Mouse (Mus musculus) brain, embryonic 18.5 days (tissue): ENCODE measurements at regions not wholly inside any gene's neighbourhood (a gene's known extent, or its start where the extent isn't known, plus 50 kb on each side); places are given as distances from the start of the nearest gene placed in this dataset.
A peak's percentile ranks its signal among the peaks of the same experiment; 100 is the strongest.
"Not testable (repeated sequence)": the region's sequence is repeated elsewhere in the genome, so short reads cannot be mapped to it uniquely, and the experiment has no call there.

Source experiments
- DNase-seq: peaks from one replicate; pipeline ENCODE4 v3.0.0-alpha.2; 2012; ENCODE audit warnings: low read depth, low spot score

GRCm38 (mm10) chr8:5523281-5523680, 418.1 kb upstream of the Slc10a2 start:
- no peak for DNase-seq

DNA sequence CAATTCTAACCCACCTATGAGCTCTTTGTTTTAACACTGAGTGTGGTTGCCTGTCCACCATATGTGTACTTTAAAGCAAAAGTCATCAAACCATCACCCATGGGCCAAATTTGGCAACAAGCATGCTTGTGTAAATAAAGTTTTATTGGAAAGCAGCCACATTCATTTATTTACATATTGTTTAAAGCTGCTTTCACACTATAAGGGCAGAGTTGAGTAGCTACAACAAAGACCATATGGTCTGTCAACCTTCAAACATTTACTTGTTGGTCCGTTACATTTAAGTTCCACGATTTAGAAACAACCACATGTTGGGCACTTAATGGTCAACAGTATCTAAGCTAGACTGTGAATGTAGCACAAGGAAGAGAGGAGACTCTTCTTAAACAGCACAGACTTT, 390.7 kb upstream of the Slc10a2 start:
- no peak for DNase-seq

DNA sequence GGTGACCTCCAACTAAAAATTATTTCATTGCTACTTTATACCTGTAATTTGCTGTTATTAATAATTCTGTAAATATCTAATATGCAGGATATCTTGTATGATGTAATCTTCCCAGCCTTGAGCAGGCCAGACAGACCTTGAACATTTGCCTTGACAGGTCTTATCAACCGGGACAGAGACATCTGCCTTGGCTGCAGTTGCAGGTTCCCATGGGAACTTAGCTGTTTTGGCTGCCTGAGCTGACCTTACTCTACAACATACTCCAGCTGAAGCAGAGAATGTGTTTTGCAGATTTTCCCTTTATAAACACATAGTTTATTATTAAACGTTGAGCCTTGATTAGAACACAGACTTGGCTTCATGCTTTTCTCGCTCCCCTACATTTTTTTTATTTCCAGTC, 385.3 kb upstream of the Slc10a2 start:
- DNase-seq = no peak

DNA sequence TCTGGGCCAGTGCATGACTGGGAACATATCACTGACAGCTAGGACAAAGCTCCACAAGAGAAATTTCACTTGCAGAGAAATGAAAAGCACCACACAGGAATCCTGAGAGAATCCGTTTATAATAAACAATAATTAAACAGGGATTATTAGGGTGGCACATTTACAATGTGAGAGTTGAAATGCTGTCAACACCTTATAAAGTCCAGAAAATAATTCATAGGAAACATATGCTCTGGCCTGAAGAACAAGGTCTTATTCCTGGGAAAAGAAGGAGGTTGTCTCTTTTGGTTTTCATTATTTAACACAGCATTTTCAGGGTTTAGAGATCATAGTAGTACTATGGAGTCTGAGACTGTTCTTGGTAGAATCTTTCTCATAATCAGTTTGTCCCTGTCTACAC, 377.8 kb upstream of the Slc10a2 start:
- DNase-seq = no peak

- no peak for DNase-seq
These were observed 367.8 kb upstream of the Slc10a2 start for GRCm38 (mm10) chr8:5472999-5473398.

- DNase-seq = no peak
These were observed 367.4 kb upstream of the Slc10a2 start for GRCm38 (mm10) chr8:5472582-5472981.

DNA sequence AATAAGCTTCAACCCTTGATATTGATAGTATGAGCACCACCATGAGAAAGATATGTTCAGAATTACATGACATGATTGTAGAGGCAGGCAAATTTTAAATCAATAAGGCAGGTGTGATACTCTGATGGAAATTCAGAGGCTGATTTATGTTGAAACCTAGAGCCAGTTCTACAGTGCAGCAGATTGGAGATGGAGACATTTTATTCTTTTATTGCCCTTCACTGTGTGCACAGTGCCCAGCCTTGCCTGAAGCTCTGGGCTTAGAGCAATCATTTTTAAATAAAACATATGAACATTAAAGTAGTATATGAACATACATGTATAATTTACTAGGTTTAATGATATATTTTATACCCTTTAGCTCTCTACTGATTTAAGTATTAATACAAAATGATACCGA, 352.5 kb upstream of the Slc10a2 start:
- no peak for DNase-seq

DNA sequence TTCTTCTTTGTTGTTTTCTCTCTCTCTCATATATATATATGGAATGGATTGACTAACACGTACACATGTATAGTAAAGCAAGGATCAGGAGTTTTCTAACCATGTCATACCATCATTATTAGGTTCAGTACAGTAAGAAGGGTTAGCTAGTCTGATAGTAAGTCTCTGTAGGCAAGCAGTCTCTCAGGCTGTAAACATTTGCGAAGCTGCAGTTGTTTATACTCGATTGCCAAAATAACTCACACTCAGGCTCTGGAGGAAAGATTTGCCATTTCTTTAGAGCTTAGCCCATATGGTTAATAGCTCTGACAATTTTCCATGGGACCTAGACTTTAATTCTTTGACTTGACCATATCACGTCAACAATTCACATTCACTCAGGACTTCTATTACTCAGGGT, 348.3 kb upstream of the Slc10a2 start:
- DNase-seq = no peak

- DNase-seq = not testable (repeated sequence)
These were observed 337.1 kb upstream of the Slc10a2 start for GRCm38 (mm10) chr8:5442243-5442642.

DNA sequence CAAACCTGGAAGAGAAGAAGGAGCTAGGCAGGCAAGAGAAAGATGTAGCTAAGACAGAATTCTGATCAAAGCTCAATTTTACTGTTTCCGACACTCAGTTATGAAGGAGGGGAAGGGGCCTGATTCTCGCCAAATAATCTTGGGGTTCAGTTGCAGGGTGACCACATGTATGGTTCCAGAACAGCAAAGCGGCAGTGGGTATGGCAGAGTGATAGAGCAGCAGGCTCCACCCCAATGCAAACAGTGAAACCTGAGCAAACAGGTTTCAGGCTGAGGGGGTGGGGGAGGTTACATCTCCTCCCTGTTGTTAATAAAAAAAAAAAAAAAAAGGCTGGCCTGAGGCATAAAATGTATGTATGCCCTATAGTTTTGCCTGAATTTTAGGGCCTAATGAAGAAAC, 335.3 kb upstream of the Slc10a2 start:
- DNase-seq = not testable (repeated sequence)

DNA sequence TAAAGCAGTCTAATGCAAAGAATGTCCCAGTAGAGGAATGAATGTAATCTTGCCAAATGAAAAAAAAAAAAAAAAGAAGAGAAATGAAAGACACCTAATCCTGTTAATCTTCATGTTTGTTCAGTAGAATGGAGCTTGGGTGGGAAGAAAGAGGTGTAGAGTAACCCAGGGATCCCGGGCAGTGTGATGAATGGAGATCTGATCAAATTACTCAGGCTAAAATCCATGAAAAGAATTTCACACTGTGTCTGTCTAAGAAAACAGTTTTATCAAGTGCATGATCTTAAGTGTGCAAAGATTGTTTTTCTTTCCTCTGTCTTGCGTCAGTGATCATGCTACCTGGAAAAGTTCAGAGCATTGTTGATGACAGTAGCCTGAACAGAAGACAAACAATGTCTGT, 333.9 kb upstream of the Slc10a2 start:
- DNase-seq = no peak

DNA sequence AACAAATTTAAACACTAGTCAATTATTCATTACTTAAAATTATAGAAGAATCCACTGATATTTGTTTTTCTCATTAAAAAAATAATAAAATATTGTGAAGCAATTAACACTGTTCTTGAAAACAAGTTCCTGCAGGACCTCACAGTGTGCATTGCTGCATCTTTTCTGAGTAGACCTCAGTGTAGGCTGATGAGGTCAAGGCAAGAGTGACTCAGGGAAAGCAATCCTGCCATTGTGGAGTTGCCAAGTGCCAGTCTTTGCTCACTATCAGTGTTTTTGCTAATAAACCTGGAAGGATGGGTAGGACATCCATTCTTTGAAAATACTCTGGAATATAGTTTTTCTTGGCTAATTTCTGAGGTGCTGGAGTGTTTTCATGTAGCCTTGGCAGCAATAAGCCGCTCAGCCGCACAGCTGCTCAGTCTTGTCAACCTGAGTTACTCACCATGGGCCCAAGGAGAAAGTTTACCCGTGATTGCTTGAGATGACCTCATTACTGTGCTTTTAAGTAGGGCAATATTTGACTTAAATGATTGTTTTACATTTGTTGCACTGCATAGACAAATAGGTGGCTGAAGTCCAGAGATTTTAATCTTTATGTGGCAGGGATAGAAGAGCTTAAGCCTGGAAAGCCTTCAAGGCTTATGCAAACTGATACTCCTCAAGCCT, 323.3 kb upstream of the Slc10a2 start:
- no peak for DNase-seq

DNA sequence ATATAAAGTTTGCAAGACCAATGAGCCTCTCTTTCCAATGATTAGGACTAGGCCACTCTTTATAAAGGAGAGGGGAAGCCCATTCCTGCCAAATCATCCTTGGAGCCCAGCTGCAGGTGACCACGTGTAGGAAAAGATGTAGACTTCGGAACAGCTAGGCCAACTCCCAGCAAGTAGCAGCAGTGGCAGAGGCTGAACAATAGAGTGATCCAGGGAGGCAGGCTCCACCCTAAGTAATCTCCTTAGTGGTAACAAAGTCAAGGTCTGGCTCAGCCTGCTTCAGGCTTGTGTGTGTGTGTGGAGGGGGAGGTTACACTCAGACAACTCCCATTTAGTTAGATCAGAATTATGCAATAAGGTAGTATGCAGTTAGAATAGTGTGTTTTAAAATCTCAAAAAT, 311.7 kb upstream of the Slc10a2 start:
- DNase-seq = not testable (repeated sequence)

GRCm38 (mm10) chr8:5384851-5385250, 279.7 kb upstream of the Slc10a2 start:
- DNase-seq = no peak

- DNase-seq = no peak
These were observed 272.9 kb upstream of the Slc10a2 start for GRCm38 (mm10) chr8:5378001-5378400.

- DNase-seq = no peak
These were observed 234.8 kb upstream of the Slc10a2 start for GRCm38 (mm10) chr8:5339953-5340352.

GRCm38 (mm10) chr8:5314594-5314993, 209.4 kb upstream of the Slc10a2 start:
- no peak for DNase-seq

GRCm38 (mm10) chr8:5299982-5300381, 194.8 kb upstream of the Slc10a2 start:
- DNase-seq = no peak

- DNase-seq = peak; percentile 32
These were observed 192.0 kb upstream of the Slc10a2 start for GRCm38 (mm10) chr8:5297190-5297589.

DNA sequence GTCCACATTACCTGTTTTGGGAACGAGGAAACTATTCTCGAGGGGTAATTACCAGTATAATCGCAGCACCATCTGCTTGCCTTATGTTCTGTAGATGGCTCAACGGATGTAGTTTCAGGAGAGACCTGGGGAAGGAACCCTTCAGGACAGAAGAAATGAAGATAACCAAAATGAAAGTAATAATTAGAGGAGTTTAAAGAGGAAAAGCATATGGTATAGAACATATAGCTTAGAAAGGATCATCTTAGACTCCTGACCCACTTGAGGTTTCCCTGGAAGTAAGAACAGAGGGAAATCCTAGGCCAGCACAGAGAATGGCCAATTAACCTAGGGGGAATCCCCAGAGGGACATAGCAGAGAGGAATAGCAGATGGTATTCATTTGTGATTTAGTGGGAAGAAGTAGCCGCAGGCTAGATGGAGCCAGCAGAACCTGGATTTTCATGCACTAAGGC, 180.6 kb upstream of the Slc10a2 start:
- DNase-seq = no peak

GRCm38 (mm10) chr8:5283799-5284198, 178.6 kb upstream of the Slc10a2 start:
- DNase-seq = no peak

DNA sequence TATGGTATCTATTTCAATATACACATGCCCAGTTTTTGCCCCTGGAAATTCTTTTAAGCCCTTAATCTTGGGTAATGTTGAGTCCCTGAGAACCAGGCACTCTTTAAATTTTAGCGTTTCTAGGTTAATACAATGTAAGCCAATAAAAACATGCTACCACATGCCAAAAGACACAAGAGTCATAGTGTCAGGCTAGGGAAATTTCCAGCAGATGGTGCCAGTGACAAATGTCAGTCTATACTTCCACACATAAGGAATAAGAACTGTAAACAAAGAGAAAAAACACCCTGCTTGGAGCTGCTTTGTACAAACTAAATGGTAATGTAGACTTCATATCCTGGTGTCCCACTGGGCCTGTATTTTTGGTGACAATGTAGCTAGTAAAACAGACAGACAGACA, 157.2 kb upstream of the Slc10a2 start:
- no peak for DNase-seq

DNA sequence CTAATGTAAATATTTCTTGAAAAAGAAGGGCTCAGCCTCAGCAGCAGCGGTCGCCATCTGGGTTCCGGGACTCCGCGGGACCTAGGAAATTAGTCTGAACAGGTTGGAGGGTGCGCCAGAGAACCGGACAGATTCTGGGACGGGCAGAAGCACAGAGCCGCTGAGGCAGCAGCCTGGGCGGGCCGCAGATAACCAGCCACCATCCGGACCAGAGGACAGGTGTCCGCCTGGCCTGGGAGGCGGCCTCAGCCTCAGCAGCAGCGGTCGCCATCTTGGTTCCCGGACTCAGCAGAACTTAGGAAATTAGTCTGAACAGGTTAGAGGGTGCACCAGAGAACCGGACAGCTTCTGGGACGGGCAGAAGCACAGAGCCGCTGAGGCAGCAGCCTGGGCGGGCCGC, 136.7 kb upstream of the Slc10a2 start:
- not testable (repeated sequence) for DNase-seq
